Mouse (Mus musculus): ENCODE data around the gene Akt2. TPM values are rescaled to one million over a fixed set of nuclear protein-coding genes. Genes with fewer than 3 reads are reported as not detected.
A peak's percentile ranks its signal among the peaks of the same experiment; 100 is the strongest.
"Not testable (repeated sequence)": the region's sequence is repeated elsewhere in the genome, so short reads cannot be mapped to it uniquely, and the experiment has no call there.

Gene Akt2
- polyA plus RNA-seq, 1 experiment, result 78.4 TPM

DNA sequence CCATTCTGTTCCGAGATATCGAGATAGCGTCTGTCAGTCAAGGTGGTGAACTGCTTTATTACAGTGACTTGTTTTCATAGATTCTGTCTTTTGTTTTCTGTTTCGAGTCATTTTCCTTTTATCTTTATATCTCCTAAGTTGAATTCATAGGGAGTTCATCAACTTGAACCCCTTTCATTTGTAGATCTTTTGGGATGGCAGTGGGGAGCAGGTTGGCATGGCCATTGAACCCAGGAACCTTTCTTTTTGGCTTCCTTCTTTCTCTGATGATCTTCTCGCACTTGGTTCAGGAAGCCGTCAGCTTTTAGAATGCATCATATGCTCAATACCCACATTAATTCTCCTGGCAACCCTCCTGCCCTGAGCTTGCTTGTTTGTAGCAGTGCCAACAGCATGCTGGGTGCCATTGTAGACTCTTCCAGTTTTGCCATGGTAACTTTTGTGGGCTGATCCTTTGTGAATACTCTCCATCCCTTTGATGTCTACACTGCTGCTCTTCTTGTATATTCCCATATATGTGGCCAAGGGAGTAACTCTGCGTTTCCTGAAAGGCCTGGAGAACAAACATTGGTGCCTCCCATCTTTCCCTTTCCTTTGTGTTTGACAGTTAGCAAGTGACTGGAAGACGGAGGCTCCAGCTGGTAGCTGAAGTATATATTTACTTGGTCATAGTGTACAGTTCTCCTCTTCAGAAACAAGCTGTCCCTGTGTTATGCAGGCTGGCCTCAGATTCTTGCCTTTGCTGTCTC is 22.6 kb downstream of the Akt2 start:
- DNase-seq (ENCODE audit: low spot score), result no peak

DNA sequence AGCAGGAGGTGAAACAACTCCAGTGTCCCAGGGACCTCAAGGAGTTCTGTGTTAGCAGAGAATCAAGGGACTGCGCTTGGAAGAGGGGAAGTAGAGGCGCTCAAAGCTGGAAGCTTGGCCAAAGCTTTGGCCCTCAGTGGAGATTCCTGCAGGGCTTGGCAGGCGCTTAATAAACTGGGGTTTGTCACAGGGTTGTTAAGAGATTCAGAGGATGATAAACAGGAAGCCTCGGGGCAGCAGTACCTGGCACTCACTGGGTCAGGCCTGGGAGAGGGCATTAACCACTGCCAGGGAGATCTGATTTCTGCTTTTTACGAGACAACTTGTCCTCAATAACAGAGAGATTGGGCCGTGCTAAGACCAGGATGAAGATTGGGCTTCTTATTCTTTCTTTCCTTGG is 29.7 kb downstream of the Akt2 start:
- DNase-seq (ENCODE audit: low spot score), result no peak

DNA sequence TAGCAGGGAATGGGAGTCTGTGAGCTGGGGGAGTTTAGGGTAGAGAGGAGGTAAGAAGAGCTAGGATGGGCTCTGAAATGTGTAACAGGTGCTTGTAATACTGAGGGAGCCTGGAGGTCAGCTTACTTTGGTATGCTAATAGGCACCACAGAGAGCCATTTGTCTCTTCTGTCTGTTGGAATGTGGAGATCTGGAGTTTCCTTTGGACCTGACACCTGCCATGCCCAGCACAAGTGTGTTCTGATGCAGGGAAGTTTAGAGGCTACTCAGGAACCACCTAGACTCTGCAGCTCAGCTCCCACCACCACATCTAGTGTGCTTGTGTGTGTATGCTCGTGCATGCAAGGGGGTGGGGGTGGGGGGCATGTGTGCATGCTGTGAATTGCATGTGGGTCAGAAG is 30.9 kb downstream of the Akt2 start:
- DNase-seq (ENCODE audit: low spot score), result no peak

DNA sequence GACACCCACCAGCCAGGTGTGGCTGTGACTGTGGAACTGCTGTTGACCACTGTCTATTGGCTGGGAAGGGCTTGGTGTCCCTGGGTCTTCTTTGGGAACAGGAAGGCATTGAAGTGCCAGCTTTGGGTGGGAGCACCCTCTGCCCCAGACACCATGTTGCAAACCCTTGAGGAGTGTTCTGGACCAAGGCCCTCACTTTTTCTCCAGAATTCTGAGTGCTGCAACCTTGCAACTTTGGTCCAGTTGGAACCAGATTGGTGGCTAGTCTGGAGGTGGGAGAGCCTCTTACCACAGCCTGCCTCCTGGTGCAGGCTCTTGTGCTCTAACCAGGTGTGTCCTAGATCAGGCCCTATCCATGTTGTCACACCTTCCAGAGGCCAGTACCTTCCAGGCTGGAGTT is 33.6 kb downstream of the Akt2 start:
- DNase-seq (ENCODE audit: low spot score), result no peak

DNA sequence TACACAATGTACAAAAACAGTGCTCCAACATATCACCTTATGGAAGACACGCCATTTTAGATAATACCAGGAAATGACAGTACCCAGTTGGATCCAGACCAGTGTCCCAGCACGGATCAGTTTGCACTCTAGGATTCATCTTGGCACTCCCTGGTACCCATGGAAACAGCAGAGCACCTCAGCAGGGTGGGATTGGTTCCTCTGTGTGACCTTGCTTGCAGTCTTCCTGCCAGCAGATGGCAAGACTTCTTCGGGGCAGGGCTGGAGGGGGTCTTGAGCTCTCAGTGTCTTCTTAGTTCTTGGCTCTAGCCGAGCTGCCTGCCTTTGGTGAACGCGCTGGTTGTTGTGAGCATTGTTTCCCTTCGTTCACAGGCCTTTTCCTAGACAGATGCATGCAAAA is 36.4 kb downstream of the Akt2 start:
- no peak for DNase-seq (ENCODE audit: low spot score)

DNA sequence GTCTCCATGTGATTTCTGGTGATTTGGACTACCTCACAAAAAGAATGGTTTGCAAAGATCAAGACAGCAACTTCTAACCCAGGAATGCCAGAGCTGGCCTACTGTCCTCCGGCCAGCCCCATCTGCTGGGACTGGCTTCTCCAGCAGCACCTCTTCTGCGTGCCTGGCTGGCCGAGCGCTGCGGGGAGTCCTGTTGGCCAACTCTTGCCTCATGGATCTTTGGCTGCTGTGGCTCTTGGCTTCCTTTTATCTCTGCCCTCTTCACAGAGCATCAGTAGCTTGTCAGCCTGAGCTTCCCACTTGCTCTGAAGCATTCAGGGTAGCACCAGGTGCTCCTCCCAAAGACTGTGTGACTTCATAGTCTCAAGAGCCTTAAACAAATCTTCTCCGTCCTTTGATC is 36.8 kb downstream of the Akt2 start:
- DNase-seq (ENCODE audit: low spot score), result no peak

DNA sequence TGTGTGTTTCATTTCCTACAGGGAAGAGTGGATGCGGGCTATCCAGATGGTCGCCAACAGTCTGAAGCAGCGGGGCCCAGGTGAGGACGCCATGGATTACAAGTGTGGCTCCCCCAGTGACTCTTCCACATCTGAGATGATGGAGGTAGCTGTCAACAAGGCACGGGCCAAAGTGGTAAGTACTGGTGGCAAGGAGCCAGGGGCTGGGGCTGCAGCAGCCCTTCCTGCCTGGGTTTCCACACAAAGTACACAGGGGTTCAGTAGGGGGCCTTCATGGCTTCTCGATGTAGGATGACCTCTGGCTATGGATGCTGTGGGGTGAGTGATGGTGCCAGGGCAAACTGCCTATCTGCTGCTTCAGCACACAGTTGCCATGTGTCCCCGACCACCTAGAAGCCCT is 37.5 kb downstream of the Akt2 start:
- not testable (repeated sequence) for DNase-seq (ENCODE audit: low spot score)

DNA sequence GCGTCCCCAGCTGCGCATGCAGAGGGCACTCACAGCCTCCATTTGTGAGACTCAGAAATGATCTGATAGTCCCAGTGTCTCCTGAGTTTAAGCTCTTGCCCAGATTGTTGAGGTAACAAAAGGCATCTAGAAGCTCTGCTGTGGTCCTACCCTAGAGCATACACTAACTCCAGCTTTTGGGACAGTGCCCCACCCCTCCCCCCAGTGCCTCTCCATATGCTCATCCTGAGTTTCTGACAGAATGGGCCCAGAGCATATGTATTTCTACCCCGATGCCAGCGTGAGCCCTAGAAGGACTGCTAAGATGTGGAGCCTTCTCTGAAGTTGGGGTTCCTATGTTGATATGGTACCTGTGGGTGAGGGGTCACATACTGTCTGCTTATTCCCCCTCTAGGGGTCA is 40.1 kb downstream of the Akt2 start:
- no peak for DNase-seq (ENCODE audit: low spot score)

DNA sequence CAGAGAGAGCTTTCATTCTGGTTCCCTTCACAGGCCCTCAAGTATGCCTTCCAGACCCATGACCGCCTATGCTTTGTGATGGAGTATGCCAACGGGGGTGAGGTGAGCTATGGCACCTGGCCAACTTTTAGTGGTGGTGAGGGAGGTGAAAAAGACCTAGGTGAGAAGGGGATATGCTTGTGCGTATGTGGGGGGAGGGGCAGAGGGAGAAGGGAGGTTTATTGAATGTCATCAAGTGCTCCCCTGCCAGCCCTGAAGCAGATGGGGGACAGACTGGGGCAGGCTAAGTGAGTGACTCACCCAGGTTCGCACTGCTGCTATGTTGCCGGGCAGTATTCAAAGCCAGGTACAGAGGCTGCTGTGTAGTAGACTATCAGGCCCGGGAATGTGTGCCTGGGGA is 41.8 kb downstream of the Akt2 start:
- no peak for DNase-seq (ENCODE audit: low spot score)

DNA sequence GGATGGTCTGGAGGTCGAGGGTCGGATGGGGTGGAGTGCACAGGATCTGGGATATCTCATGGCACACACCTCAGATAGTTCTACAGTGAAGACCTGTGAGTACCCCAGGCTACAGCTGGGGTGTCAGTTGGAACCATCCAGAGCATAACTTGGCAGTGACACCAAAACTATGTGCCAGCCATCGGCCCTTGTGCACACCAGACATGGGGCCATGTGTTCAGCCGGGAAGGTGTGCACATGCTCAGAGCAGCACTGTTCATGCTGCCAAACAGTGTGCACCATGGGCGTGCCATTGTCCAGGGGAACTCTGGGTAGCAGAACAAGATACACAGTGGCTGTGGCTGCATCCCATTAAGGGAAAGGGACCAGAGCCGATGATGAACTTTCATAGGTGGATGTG is 43.3 kb downstream of the Akt2 start:
- DNase-seq (ENCODE audit: low spot score), result no peak

DNA sequence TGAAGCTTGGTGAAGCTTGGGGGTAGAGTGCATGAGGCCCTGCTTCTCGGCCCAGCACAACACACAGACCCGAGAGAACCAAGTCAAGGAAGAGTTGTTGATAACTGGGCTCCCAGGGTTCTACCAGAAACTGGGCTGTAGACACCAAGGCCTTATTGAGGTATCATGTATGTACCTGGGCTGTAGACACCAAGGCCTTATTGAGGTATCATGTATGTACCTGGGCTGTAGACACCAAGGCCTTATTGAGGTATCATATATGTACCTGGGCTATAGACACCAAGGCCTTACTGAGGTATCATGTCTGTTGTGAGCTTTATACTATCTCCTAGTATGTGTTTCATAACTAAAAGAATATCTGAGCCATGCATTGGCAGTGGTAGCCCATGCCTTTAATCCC is 43.7 kb downstream of the Akt2 start:
- DNase-seq (ENCODE audit: low spot score), result not testable (repeated sequence)

DNA sequence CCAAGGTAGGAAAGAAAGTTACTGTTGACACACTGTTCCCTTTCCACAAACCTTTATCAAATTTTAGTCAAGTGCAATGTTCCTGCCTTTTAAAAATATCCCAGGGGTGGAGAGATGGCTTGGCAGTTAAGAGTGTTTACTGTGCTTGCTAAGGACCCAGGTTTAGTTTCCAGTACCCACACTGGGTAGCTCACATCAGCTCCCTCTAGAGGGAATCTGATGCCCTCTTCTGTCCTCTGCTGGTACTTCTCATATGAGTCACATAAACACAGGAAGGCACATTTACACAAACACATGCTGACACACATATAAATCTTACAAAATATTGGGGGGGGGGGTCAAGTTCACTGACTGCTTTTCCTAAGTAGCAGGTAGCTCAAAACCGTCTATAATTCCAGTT is 53.1 kb downstream of the Akt2 start:
- no peak for DNase-seq (ENCODE audit: low spot score)

DNA sequence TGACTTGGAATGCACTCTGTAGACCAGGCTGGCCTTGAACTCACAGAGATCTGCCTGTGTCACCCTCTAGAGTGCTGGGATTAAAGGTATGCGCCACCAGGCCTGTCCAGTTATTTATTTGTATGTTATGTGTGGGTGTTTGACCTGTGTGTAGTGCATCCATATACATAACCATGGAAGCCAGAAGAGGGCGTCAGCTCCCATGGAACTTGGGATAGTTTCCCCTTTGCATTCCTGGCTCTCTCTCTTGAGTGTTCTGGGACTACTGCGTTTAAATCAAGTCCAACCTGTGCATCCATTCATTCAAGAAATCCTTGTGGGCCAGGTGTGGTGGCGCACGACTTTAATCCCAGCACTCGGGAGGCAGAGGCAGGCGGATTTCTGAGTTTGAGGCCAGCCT is 55.2 kb downstream of the Akt2 start:
- DNase-seq (ENCODE audit: low spot score), result no peak

DNA sequence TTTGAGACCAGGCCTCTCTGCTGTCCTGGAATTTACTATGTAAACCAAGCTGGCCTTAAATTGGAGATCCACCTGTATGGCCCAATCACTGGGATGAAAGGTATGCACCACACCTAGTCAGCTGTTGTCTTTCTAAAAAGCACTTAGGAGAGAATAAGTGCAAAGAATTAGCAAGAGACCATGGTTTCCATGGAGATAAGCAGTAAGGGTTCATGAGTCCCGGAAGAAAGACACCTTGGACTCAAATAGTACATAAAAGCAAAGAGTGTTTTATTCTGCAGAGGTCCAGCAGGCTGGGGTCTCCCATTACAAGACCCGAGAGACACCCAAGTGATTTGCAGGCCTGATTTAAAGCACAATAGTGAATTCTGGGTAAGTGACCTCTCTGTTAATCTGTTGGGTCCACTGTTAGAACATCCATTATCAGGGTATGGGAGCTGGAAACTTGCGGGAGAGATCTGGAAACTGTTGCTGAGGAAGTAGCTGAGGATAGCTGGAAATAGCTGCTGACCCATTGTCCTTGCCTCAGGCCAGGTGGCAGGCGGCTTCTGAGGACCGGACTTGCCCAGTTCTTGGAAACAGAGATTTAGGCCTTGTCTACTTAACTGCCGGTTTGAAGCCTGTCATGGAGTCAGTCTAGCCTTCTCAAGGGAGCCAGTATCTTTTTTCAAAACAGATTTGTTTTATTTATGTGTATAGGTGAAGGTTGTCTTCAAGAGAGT is 56.1 kb downstream of the Akt2 start:
- no peak for DNase-seq (ENCODE audit: low spot score)

DNA sequence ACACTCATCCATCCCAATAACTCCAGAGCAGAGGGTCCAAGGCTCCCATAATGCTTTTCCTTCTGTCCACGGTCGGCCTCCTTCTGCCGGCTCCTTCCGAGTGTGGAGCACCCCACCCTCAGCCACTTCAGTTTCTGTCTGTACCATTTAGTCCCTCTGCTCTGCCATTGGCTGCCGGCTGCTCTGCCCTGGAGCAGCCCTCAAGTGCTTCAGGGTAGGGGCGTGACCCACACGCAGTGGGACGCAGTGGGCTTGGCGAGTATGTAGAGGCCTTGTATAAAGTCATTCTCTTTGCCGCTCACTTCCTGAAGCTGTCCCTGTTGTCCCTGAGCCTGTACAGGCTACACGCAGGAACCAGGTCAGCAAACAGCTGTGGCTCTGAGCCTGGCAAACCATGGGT is 58.4 kb downstream of the Akt2 start:
- DNase-seq (ENCODE audit: low spot score), result no peak

DNA sequence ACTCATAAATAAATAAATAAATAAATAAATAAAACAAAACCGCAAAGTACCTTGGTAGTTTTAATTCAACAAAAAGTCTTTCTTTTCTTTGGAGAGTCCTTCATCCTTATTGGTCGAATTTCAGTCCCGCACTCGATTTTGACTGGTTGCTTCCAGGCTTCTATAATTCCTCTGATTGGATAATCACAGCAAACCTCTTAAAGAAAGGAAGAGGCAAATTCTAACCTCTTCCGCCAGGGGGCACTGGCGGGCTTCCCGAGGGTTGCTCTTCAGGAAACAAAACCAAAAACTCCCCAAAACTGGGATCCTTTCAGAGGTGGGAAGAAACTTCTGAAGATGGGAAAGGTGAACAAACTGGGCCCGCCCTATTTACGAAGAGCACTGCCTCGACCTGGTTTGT is 59.6 kb downstream of the Akt2 start:
- peak; percentile 56 for DNase-seq (ENCODE audit: low spot score)

DNA sequence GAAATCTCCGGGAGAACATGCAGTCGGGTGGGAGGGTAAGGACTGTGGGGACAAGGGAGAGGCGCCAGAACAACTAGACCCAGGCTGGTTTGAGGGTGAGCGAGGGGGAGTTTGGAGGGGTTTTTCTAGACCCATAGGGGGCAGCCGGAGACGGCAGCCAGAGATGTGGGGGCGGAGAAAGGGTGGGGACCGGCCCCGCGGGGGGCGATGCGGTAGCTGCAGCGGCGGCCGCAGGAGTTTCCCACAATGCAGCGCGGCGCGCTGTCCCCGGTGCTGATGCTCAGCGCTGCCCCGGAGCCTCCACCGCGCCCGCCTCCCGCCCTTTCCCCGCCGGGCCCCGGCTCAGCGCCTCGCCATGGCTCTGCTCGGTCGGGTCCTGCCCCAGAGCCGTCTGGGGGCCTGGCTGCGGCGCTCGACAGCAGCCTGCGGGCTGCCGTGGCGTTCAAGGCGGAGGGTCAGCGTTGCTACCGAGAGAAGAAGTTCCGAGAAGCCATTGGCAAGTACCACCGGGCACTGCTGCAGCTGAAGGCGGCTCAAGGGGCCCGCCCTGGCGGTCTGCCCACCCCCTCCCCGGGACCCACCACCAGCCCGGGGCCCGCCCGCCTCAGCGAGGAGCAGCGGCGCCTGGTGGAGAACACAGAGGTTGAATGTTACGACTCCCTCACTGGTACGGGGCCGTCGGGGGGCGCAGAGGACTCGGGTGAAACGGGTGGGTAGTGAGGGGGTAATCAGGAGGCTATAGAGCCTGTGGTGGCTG is 62.5 kb downstream of the Akt2 start, which contains the start of gene Ttc9b:
Ttc9b (plus strand) TSS at position 235 of the 757 bp plus-strand sequence.
- DNase-seq (ENCODE audit: low spot score), result no peak

DNA sequence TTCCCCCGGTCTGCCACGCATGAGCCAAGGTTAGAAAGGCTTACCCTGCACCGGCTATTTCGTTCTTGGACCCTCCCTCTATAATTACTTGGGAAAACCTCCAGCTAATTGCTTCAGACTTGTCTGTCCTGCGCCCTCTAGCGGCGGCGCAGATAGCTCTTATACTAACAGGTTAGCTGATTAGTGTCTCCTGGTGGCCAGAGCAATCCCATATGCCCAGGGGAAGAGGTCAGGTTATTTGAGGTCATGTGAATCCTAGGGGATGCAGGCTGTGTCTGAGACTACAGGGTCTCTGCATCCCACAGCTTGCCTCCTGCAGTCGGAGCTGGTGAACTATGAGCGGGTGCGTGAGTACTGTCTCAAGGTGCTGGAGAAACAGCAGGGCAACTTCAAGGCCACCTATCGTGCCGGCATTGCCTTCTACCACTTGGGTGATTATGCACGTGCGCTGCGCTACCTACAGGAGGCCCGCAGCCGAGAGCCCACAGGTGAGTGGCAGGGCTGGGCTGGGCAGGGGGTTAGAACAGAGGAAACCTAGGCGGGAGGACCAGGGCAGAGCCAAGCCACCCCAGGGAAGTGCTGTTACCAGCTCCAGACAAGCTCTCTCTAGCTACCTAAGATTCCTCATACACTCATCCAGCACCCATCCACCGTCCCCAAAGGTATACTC is 63.4 kb downstream of the Akt2 start:
- DNase-seq (ENCODE audit: low spot score), result no peak

DNA sequence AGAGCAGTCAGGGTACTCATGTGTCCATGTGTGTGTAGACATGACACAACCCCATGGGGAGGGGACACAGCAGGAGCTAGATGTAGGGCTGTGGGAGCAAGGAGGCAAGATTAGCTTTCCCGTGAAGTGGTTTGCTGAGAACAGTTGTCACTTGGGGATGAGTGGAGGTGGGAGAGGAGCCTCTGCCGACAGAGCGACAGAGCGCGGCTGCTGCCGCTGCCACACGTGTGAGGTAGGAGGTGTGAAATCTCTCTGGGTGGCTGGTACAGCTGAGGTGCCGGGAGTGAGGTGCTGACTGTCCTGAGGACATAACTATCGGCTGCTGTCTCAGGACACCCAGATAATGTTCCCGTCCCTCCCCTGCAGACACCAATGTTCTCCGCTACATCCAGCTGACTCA is 64.2 kb downstream of the Akt2 start:
- DNase-seq (ENCODE audit: low spot score), result no peak

DNA sequence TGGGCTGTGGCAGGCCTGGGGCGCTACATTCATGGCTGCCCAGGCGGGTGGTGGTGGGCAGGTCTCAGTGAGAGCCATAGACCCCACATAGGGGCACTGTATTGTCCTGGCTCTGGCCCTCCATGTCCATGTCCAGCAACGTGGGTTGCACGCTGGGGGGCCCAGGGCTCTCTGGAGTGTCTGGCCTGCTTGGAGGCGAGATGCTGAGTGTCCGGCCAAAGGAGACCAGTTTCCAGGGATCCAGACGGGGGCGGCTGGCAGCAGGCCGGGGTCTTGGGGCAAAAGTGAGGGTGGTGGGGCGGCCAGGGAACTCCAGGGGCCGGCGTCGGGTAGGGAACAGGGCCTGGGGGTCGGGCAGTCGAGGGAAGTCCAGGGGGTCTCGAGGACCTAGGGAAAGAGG is 65.2 kb downstream of the Akt2 start:
- DNase-seq (ENCODE audit: low spot score), result no peak

DNA sequence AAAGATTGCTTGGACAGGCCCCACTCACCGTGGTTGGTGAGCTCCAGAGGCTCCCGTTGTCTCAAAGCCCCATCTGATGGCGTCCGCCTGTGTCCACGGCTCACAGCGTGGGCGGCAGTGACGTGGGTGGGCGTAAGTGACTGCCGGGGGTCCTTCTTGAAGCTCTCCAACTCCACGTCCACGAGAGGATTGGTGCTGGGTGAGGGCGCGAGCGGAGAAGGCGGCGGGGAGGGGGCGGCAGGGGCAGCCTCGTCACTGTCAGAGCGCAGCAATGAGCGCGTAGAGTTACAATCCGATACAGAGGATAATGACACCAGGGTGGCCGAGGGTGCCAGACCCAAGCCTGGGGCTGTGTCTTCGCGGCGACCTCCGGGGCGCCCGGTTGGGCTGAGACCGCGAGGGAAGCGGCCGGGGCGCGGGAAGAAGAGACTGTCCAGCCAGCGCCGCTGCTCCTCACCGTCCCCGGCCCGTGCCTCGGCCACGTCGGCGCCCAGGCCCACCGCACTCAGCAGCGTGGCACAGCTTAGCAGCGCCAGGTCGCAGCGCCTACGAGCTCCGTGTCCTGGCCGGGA is 66.6 kb downstream of the Akt2 start:
- DNase-seq (ENCODE audit: low spot score), result no peak
